Mouse (Mus musculus) monocyte, adult 2 months (primary cell): ENCODE measurements around the gene Fbxo45.
A peak's percentile ranks its signal among the peaks of the same experiment; 100 is the strongest.

ENCODE experiments used
- DNase-seq, 2 experiments: peaks; one replicate each; pipeline ENCODE4 v3.0.0; 2022; ENCODE audit warnings: low spot score in 2 of 2, low read depth in 1 of 2

Gene Fbxo45

GRCm38 (mm10) chr16:32204902-32205301 lies 42.1 kb downstream of the Fbxo45 start:
- no peak for DNase-seq

- DNase-seq: peak; percentile 85 to 95
These were observed 44.3 kb downstream of the Fbxo45 start for GRCm38 (mm10) chr16:32202681-32203080.

- no peak for DNase-seq
These were observed 46.0 kb downstream of the Fbxo45 start for GRCm38 (mm10) chr16:32201004-32201325.

- DNase-seq: no peak
These were observed 46.5 kb downstream of the Fbxo45 start for GRCm38 (mm10) chr16:32200256-32201003.

- DNase-seq: peak; percentile 74 to 75
These were observed 56.9 kb downstream of the Fbxo45 start for GRCm38 (mm10) chr16:32190011-32190441.

- DNase-seq: peak; percentile 48 to 64
These were observed 57.8 kb downstream of the Fbxo45 start for GRCm38 (mm10) chr16:32189109-32189508.

GRCm38 (mm10) chr16:32186056-32186455 lies 60.9 kb downstream of the Fbxo45 start:
- DNase-seq: no peak
